Mouse (Mus musculus): Measurements from ENCODE around the gene Mmp23. TPM values are rescaled to one million over a fixed set of nuclear protein-coding genes. Genes with fewer than 3 reads are reported as not detected.

Mmp23 gene
- polyA plus RNA-seq, 1 experiment from 2014 or later: 4.0 TPM

Other genes starting within 250 kb of the Mmp23 start
- gene Cfap74, start 244.2 kb downstream of the Mmp23 start, polyA plus RNA-seq (2014; fragmentation: Nextera tagmentation; extraction: Ambion mirVana): 5.4 and 5.6 TPM in 2 replicates
- gene Tmem52, start 184.3 kb downstream of the Mmp23 start, polyA plus RNA-seq (2014; fragmentation: Nextera tagmentation; extraction: Ambion mirVana): not detected in 2 replicates
- 778 and 796 TPM in 2 replicates for gene Gnb1, start 162.0 kb downstream of the Mmp23 start, polyA plus RNA-seq (2014; fragmentation: Nextera tagmentation; extraction: Ambion mirVana)
- 107 and 110 TPM in 2 replicates for gene Nadk, start 91.0 kb downstream of the Mmp23 start, polyA plus RNA-seq (2014; fragmentation: Nextera tagmentation; extraction: Ambion mirVana)
- 18.3 and 18.7 TPM in 2 replicates for gene Slc35e2, start 52.0 kb downstream of the Mmp23 start, polyA plus RNA-seq (2014; fragmentation: Nextera tagmentation; extraction: Ambion mirVana)
- 70.5 and 74.7 TPM in 2 replicates for gene Cdk11b, start 28.5 kb downstream of the Mmp23 start, polyA plus RNA-seq (2014; fragmentation: Nextera tagmentation; extraction: Ambion mirVana)
- not detected in 2 replicates for gene Gm10563, start 8.0 kb downstream of the Mmp23 start, polyA plus RNA-seq (2014; fragmentation: Nextera tagmentation; extraction: Ambion mirVana)
- 13.3 and 14.5 TPM in 2 replicates for gene Mib2, start 15.8 kb upstream of the Mmp23 start, polyA plus RNA-seq (2014; fragmentation: Nextera tagmentation; extraction: Ambion mirVana)
- gene Fndc10, start 41.0 kb upstream of the Mmp23 start, polyA plus RNA-seq (2014; fragmentation: Nextera tagmentation; extraction: Ambion mirVana): 2.2 and 2.7 TPM in 2 replicates
- gene Ssu72, start 51.4 kb upstream of the Mmp23 start, polyA plus RNA-seq (2014; fragmentation: Nextera tagmentation; extraction: Ambion mirVana): 154 and 158 TPM in 2 replicates
- gene Tmem240, start 81.4 kb upstream of the Mmp23 start, polyA plus RNA-seq (2014; fragmentation: Nextera tagmentation; extraction: Ambion mirVana): 0.64 and 1.3 TPM in 2 replicates
- 92.4 and 101 TPM in 2 replicates for gene Atad3a, start 107.7 kb upstream of the Mmp23 start, polyA plus RNA-seq (2014; fragmentation: Nextera tagmentation; extraction: Ambion mirVana)
- 11.7 and 13.1 TPM in 2 replicates for gene Vwa1, start 121.3 kb upstream of the Mmp23 start, polyA plus RNA-seq (2014; fragmentation: Nextera tagmentation; extraction: Ambion mirVana)
- gene Tmem88b, start 132.5 kb upstream of the Mmp23 start, polyA plus RNA-seq (2014; fragmentation: Nextera tagmentation; extraction: Ambion mirVana): 0.33 and 0.49 TPM in 2 replicates
- gene Ankrd65, start 137.1 kb upstream of the Mmp23 start, polyA plus RNA-seq (2014; fragmentation: Nextera tagmentation; extraction: Ambion mirVana): not detected in 2 replicates
- gene Mrpl20, start 149.5 kb upstream of the Mmp23 start, polyA plus RNA-seq (2014; fragmentation: Nextera tagmentation; extraction: Ambion mirVana): 225 and 246 TPM in 2 replicates
- gene Ccnl2, start 159.1 kb upstream of the Mmp23 start, polyA plus RNA-seq (2014; fragmentation: Nextera tagmentation; extraction: Ambion mirVana): 172 and 188 TPM in 2 replicates
- 129 TPM in 2 replicates for gene Aurkaip1, start 177.9 kb upstream of the Mmp23 start, polyA plus RNA-seq (2014; fragmentation: Nextera tagmentation; extraction: Ambion mirVana)
- 33.6 and 38.5 TPM in 2 replicates for gene Mxra8, start 186.3 kb upstream of the Mmp23 start, polyA plus RNA-seq (2014; fragmentation: Nextera tagmentation; extraction: Ambion mirVana)
- gene Dvl1, start 194.0 kb upstream of the Mmp23 start, polyA plus RNA-seq (2014; fragmentation: Nextera tagmentation; extraction: Ambion mirVana): 14.2 and 15.1 TPM in 2 replicates
- 0.45 and 0.48 TPM in 2 replicates for gene Tas1r3, start 210.0 kb upstream of the Mmp23 start, polyA plus RNA-seq (2014; fragmentation: Nextera tagmentation; extraction: Ambion mirVana)
- 23.4 and 28.3 TPM in 2 replicates for gene Cptp, start 216.1 kb upstream of the Mmp23 start, polyA plus RNA-seq (2014; fragmentation: Nextera tagmentation; extraction: Ambion mirVana)
- gene Ints11, start 216.2 kb upstream of the Mmp23 start, polyA plus RNA-seq (2014; fragmentation: Nextera tagmentation; extraction: Ambion mirVana): 89.7 and 95.0 TPM in 2 replicates
- gene Pusl1, start 238.4 kb upstream of the Mmp23 start, polyA plus RNA-seq (2014; fragmentation: Nextera tagmentation; extraction: Ambion mirVana): 37.5 and 42.2 TPM in 2 replicates
- gene Acap3, start 238.4 kb upstream of the Mmp23 start, polyA plus RNA-seq (2014; fragmentation: Nextera tagmentation; extraction: Ambion mirVana): 44.3 and 45.4 TPM in 2 replicates